ENCODE assay signal across 8 mouse cellular contexts in the genomic region with DNA sequence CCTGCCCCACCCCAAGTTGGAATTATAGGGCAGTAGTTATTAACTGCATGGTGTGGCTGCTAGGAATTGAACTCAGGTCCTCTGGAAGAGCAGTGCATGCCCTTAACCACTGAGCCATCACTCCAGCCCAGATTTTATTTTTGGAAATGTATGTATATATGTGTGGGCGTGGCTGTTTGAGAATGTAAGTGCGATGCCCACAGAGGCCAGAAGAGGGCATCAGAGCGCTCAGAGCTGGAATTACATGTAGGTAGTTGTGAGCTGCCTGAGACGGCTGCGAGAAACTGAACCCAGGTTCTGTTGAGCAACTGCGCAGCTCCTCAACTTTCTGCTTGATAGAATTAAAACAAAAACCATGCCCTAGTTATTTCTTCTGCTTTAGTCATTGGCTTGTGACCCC. TPM values are rescaled to one million over a fixed set of nuclear protein-coding genes. Genes with fewer than 3 reads are reported as not detected.
A peak's percentile ranks its signal among the peaks of the same experiment; 100 is the strongest.
DNase-seq lines count a peak whose midpoint lies in the region; ATAC-seq and TF ChIP-seq lines count a peak whose summit lies in the region.

No protein-coding gene starts in this region.

- ATAC-seq in forebrain, embryonic 11.5 days (replicated peaks; ENCODE audit: low FRiP score): no peak
- ATAC-seq in forebrain, embryonic 12.5 days (ENCODE audit: low FRiP score): no peak

- no peak overlapping the region for H3K9ac ChIP-seq in forebrain, embryonic 11.5 days (ENCODE audit: low read length)
- no peak overlapping the region for H3K9ac ChIP-seq in forebrain, embryonic 12.5 days

- peak; percentile 38; the same call in 1 of the 2 replicates for TF ChIP-seq CTCF in spleen, adult 2 months (IDR thresholded peaks at IDR 0.05; ENCODE audit: extremely low read depth, insufficient read depth, insufficient read length, insufficient replicate concordance)

- 20% methylated on average over 6 of the region's 6 CpGs for WGBS in forebrain, embryonic 11.5 days
- WGBS in forebrain, embryonic 12.5 days: 30% methylated on average over 6 of the region's 6 CpGs
- 16% methylated on average over 6 of the region's 6 CpGs for WGBS in spleen, adult 2 months

- no peaks in the 10 kb centered on the region for H3K9me3 ChIP-seq in forebrain, embryonic 11.5 days (ENCODE audit: control insufficient read depth, low read length)
- H3K9me3 ChIP-seq in forebrain, embryonic 12.5 days: no peaks in the 10 kb centered on the region

- no peak overlapping the region for H3K4me2 ChIP-seq in forebrain, embryonic 11.5 days (ENCODE audit: low read depth, low read length, severe bottlenecking)
- H3K4me2 ChIP-seq in forebrain, embryonic 12.5 days: no peak overlapping the region

- TF ChIP-seq POLR2A in spleen, adult 2 months (IDR thresholded peaks at IDR 0.05; ENCODE audit: low read depth, low read length): no peak

- no peak overlapping the region for H3K27ac ChIP-seq in forebrain, embryonic 11.5 days (ENCODE audit: low read depth, low read length)
- no peak overlapping the region for H3K27ac ChIP-seq in forebrain, embryonic 12.5 days
- H3K27ac ChIP-seq in spleen, adult 2 months (ENCODE audit: insufficient read depth, low read length): no peak overlapping the region

- no peaks in the 10 kb centered on the region for H3K27me3 ChIP-seq in forebrain, embryonic 11.5 days (ENCODE audit: control insufficient read depth, insufficient read depth, low read length)
- H3K27me3 ChIP-seq in forebrain, embryonic 12.5 days: no peaks in the 10 kb centered on the region
- no peaks in the 10 kb centered on the region for H3K27me3 ChIP-seq in spleen, adult 2 months (ENCODE audit: control insufficient read depth, insufficient read depth, low read length)

- H3K36me3 ChIP-seq in forebrain, embryonic 11.5 days (ENCODE audit: control insufficient read depth, insufficient read depth, low read length): no peaks in the 10 kb centered on the region
- H3K36me3 ChIP-seq in forebrain, embryonic 12.5 days (replicated peaks): peaks cover 9% of the 10 kb centered on the region; the same call in 1 of the 2 replicates
- H3K36me3 ChIP-seq in spleen, adult 2 months (ENCODE audit: control insufficient read depth, insufficient read depth, low read length): no peaks in the 10 kb centered on the region

- peak; percentile 79 for DNase-seq in forebrain, embryonic 11.5 days (ENCODE audit: low spot score)
- peak; percentile 41 for DNase-seq in Muller cell, postnatal 12 days (ENCODE audit: inconsistent ontology term)
- peak; percentile 58 for DNase-seq in cerebellum, adult 9-10 months
- DNase-seq in gastrocnemius, postnatal 36 days: peak; percentile 20 to 48
- DNase-seq in layer of hippocampus, adult 9-11 months: peak; percentile 51
- peak; percentile 69 for DNase-seq in lung, postnatal 14 days
- DNase-seq in spleen, adult 2 months (ENCODE audit: low read depth in 1 of 2, low spot score in 2 of 2): peak; percentile 12 to 29

- intact Hi-C loops in gastrocnemius, postnatal 36 days (cut with DNase I): no loop called here

- no peak overlapping the region for H3K4me3 ChIP-seq in forebrain, embryonic 11.5 days (ENCODE audit: low read depth, low read length)
- no peak overlapping the region for H3K4me3 ChIP-seq in forebrain, embryonic 12.5 days (replicated peaks)
- H3K4me3 ChIP-seq in spleen, adult 2 months (ENCODE audit: extremely low read depth, insufficient read depth, insufficient read length): no peak overlapping the region

- no peaks in the 10 kb centered on the region; the same call in 1 of the 2 replicates for H3K4me1 ChIP-seq in forebrain, embryonic 11.5 days (replicated peaks; ENCODE audit: control insufficient read depth, insufficient read depth, low read length)
- H3K4me1 ChIP-seq in forebrain, embryonic 12.5 days: peaks cover 13% of the 10 kb centered on the region
- H3K4me1 ChIP-seq in spleen, adult 2 months (ENCODE audit: control insufficient read depth, insufficient read depth, insufficient read length): no peaks in the 10 kb centered on the region

RNA-seq across cellular contexts. Expression of a gene that starts 38.0 kb away (rescaled TPM):
- 6.6 and 7.4 TPM in 2 replicates for polyA plus RNA-seq in forebrain, embryonic 11.5 days (2014; fragmentation: Nextera tagmentation; extraction: Ambion mirVana)
- polyA plus RNA-seq in forebrain, embryonic 12.5 days (2016; fragmentation: Nextera tagmentation; extraction: Ambion mirVana): 14.5 and 15.4 TPM in 2 replicates
- total RNA-seq in gastrocnemius, postnatal 36 days (2021): 1 to 10 TPM; 3.0 TPM
- 0.58 and 0.95 TPM in 2 replicates for polyA plus RNA-seq in spleen, adult 2 months (2012; rRNA removed)

Comparison
In these comparisons a context has a peak if more than half of its experiments do, and no peak if none do; other contexts are left out.
1. DNase-seq: peak in every context shown above with its lines; median percentile 79 in forebrain, embryonic 11.5 days; 69 in lung, postnatal 14 days; 58 in cerebellum, adult 9-10 months; 51 in layer of hippocampus, adult 9-11 months; 41 in Muller cell, postnatal 12 days; 34 in gastrocnemius, postnatal 36 days; 20 in spleen, adult 2 months.